Mouse (Mus musculus): ENCODE results near the gene Rfc4.

DNA sequence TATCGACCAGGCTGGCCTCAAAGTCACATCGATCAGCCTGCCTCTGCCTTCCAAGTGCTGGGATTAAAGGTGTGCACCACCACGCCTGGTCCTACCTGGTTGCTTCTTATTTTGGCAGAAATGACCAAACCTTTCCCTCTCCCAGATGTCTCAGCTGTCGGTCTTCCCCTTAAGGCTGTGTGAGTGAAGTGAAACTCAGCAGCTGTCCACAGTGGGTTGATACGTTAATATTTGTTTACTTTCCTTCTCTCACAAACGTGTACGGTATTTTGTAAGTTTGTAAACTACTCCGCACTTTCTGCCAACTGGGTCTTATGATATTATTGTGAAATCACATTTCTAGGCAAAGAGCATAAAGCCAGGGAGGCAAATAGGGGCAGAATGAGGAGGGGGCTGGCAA is 21.9 kb upstream of the Rfc4 start:
- TF ChIP-seq CTCF (IDR thresholded peaks at IDR 0.05; ENCODE audit: extremely low read depth, insufficient read depth, insufficient read length, insufficient replicate concordance) (no peak), POLR2A (IDR thresholded peaks at IDR 0.05; ENCODE audit: low read depth, low read length) (no peak)

All from spleen, adult 2 months (tissue).